Mouse (Mus musculus): ENCODE measurements at regions not wholly inside any gene's neighbourhood (a gene's known extent, or its start where the extent isn't known, plus 50 kb on each side); places are given as distances from the start of the nearest gene placed in this dataset.

- TF ChIP-seq CTCF (IDR thresholded peaks at IDR 0.05) (no peak), EP300 (IDR thresholded peaks at IDR 0.05) (no peak)
These were observed 71.2 kb downstream of the Tmem30b start for GRCm38 (mm10) chr12:73475020-73475419.
